Mouse (Mus musculus) stomach, postnatal 0 days (tissue): ENCODE data around the gene Gm16253.

Source experiments
- CTCF ChIP-seq: IDR thresholded peaks from 2 replicates; pipeline ENCODE4 v1.5.1; 2016; ENCODE audit warnings: antibody characterized with exemption, low read depth, mild to moderate bottlenecking, moderate library complexity
- EP300 ChIP-seq: optimal IDR thresholded peaks from 2 replicates; pipeline ENCODE3; 2016; ENCODE audit warnings: antibody characterized with exemption

DNA sequence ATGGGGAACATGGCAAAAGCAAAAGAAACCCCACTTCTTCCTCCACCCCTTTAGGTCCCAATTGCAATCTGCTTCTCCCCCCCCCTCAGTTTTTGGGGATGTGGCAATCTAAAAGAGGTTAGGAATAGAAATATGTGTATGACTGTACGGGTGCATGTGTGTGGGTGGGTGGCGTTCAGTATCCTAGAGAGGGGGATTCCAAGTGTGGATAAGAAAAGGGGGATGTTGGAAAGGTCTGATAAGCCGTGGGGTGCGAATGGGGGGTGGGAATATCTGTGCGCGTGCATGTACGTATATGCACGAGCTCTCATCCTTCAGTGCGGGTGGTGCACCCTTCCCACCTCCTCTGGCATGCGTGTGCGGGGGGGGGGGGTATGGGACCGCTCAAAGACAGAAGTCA, 20.1 kb downstream of the Gm16253 start:
- TF ChIP-seq EP300 (no peak), CTCF (no peak)
